Mouse (Mus musculus) neural tube, embryonic 10.5 days (tissue): ENCODE measurements around the gene Sertad1.

Experiments
- DNase-seq: peaks from one replicate; pipeline ENCODE4 v3.0.0-alpha.2; 2017; ENCODE audit warnings: low spot score; ENCODE audit errors: extremely low spot score

Sertad1 gene

DNA sequence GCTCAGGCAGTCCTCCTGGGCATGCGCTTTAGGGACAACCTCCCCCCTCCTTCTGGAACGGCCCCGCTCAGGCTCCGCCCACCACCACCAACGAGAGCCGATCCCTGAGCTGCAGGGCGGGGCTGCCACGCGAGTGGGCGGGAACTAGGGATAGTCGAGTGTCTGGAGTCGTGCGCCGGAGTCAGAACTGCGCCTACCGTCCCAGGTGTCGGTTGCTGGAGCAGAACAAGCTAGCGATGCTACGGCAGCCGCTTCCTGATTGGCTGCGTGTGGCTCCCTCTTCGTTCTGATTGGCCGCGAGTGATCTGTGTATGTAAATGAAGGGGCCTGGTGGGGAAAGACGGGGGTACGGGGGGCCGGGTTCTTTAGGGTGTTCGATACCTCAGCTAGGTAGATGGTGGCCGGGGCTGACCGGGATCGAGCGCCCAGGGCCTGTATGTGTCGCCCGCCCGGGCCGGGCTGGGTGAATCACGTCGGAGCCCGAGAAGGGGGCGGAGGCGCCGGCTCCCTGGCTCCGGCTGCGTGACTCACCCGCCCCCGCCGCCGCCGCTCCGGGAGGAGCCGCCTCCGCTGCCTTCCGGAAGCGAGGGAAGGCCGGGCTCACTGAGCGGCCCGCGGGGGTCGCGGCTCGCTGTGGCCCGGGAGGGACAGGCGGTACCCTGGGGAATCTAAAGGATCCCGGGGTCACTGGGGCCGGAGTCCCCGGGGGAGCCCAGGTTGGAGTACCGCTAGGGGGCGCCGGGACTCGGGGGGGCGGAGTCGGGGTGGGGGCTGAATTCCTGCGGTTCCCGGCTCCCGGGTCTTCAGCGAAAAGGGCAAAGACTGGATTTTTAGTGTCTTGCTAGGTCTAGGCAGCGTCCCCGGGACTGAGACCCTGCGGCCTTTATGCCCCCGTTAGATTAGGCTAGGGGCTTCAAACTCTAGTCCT lies at the start of gene Sertad1:
Gene Sertad1, plus strand, starts transcription at position 141 of the 928 bp plus-strand sequence.
- peak; percentile 99 for DNase-seq

DNA sequence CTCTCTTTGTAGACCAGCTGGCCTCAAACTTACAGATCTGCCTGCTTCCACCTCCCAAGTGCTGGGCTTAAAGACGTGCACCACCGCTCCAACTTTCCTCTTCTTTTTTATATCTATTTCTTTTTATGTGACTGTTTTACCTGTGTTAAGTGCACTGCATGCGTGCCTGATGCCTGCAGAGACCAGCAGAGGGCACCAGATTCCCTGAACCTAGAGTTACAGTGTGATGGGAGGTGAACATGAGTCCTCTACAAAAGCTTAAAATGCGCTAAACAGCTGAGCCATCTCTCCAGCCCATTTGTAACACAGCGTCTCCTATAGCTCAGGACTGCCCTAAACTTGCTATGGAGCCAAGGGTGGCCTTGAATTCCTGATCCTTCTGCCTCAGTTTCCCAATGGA lies 49.2 kb upstream of the Sertad1 start:
- no peak for DNase-seq

DNA sequence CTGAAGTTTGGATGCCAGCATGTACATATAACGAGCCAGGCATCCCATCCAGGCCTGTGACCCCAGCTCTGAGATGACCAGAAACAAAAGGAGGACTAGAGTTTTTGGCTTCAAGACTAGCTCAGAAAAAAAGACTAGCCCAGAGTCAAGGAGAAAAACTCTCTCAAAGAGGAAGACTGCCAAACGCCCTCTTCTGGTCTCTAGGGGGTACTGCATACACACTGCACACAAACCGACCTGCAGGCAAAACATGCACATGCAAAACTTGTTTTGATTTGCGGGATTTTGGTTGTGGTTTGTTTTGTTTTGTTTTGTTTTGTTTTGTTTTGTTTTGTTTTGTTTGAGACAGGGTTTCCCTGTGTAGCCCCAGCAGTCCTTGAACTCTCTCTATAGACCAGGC lies 46.7 kb upstream of the Sertad1 start:
- DNase-seq: no peak

DNA sequence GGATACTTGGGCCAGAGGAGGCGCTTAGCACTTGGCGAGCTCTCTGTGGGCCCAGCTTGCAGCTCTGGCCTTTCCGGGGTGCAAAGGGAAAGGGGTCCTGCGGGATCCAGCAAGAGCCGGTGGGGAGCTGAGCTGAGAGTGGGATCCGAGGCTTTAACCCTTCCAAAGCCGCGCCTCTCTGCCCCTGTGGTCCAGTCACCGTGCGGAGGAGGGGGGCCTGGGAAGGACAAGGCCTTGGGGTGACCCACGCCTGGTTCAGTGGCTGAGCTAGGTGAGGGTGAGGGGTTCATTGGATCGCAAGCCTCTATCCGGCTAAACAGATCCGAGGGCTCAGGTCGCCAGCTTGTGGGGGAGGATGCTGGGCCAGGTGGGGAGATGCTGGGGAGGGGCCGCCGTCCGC lies 40.7 kb upstream of the Sertad1 start:
- peak; percentile 30 for DNase-seq

DNA sequence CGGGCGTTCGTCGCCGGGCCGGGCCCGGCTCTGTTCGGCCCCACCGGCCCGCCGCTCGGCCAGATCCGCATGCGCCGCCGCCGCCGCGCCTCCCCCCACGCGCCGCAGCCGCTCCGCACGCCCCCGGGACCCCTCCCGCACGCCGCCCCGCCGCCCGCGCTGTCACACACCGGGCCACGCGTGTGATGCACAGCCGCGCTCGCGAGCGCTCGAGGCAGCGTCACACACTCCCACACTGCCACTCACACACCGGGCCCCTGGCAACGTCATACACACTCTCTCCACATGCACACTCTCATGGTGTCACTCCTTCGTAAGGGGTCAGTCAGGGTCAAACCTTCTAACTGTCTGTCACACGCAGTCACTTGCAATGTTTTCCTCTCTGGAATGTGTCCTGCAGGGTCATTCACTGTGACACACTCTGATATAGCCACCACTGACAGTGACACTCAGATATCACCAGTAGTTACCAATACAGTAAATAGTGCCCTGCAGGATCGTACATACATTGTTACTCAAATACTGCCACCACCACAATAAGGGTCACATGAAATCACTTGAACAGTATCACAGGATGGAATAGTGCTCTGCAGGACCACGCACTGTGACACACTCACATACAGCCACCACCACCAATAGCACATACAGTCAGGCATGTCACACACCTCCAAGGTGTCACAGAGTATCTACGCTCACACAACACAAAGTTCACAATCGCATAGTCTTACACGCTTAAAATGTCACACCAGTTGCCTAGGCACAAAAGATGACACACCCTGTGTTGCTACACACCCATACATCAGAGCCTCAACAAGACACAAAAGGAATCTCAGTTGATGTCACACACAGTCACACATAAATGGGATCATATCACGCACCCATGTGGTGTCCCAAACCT lies 39.9 kb upstream of the Sertad1 start:
- DNase-seq: peak; percentile 37

DNA sequence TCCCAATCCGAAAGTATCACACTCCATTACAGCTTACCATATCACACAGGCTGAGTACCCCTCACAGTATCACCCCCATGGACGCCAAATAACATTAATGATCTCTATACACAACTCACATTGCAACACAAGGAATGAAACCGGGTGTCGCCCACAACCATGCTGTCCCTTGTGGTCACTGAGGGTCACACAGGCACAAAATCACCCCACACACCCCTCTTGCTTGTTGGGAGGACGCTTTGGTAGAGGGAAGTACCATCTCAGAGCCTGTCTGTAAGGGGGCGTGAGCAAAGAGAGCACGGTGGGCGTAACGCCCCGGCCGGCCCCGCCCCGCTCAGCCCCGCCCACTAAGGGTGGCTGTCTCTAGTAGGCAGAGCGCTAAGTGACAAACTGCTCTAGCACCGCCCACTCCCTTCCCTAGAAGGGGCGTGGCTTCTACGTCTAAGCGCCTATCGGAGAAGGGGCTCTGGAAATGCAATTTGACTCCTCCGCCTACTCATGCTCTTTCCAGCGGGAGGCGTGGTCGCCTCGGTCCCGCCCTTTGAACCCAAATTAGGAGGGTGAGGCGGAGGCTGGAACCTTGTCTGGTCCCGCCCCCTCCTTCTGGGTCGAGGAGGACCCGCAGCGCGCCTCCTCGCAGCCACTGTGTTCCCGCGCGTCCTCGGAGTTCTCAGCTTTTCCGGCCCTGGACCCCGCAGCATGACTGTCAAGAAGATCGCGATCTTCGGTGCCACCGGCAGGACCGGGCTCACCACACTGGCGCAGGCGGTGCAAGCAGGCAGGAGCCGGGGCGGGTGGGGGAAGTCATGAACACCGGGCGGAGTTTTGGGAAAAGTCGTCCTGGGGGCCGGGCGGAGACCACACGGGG lies 39.1 kb upstream of the Sertad1 start, which contains the start of the genes Sptbn4 and Blvrb:
Gene Sptbn4, minus strand, starts transcription at position 268 of the 868 bp plus-strand sequence.
Gene Blvrb, plus strand, starts transcription at position 560 of the 868 bp plus-strand sequence.
- peak; percentile 97 for DNase-seq

DNA sequence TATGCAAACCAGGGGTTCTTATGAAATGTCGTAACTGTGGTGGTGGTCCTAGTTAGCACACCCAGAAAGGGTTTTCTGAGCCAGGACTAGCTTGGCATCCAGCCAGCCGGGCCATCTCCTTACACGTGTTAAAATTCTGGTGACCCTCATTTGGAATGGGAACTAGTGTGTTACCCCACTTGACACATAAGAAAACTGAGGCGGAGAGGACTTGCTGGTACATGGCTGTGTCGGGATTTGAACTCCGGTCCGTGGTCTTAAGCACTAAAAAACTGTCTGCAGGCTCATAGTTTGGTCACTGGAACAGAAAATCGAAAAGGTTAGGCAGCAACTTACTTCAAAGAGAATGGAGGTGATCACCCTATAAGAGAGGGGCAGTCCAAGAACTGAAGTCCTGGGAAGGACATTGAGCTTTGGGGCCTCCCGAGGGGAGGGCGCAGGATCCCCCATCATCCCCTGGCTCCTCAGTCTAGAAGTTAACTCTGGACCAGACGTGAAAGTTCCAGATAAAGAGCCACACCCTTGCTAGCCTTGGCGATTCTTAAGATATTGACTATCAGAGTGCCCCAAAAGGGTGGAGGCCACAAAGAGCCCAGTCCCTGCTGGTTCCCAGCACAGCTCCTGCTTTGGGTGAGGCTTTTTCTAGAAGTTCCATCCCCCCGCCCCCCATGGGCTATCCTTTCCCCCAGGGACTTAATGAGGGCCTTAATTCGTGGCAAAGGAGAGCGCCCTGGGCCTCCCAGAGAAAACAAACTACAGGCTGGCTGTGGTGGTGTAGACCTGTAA lies 38.1 kb upstream of the Sertad1 start:
- no peak for DNase-seq

DNA sequence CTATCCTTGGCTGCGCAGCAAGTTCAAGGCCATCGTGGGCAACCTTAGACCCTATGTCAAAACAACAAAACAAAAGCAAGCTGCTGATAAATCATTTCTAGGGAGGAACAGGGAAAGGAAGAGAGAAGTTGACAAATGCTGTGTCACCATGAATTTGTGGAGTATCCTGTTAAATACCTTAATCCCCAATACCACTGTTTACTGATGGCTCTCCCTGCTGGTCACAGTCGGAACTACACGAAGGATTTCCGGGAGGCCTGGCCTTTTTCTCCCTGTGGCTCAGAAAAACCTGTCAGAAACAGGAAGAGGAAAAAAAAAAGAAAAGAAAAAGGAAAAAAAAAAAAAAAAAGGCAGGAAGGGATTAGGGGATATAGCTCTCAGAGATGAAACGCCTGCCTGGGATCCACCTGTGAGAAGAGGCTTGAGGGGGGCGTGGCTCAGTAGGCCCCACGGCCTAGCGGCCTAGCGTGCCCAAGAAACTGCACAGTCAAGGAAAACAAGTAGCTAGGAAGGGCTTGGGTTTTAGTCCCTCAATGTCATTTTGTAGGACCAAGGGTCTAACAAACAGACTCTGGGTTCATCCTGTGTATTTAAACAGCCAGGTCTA lies 37.4 kb upstream of the Sertad1 start:
- DNase-seq: peak; percentile 36

DNA sequence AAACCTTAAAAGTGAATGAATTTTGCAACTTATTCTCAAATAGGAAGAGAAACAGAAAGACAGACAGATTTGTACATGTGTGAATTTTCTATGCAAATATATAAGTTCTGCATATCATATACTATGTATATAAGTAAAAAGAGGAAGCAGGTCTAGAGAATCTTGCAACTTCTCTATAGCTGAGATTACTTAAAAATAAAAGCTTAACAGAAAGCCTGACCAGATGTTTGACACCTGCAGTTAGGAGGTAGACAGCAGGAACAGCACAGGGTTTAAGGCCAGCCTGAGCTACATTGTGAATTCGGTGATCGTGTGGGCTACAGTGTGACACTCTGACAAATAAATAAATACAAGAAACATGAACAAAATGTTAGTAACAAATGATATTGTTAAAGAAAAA lies 35.4 kb upstream of the Sertad1 start:
- DNase-seq: no peak

DNA sequence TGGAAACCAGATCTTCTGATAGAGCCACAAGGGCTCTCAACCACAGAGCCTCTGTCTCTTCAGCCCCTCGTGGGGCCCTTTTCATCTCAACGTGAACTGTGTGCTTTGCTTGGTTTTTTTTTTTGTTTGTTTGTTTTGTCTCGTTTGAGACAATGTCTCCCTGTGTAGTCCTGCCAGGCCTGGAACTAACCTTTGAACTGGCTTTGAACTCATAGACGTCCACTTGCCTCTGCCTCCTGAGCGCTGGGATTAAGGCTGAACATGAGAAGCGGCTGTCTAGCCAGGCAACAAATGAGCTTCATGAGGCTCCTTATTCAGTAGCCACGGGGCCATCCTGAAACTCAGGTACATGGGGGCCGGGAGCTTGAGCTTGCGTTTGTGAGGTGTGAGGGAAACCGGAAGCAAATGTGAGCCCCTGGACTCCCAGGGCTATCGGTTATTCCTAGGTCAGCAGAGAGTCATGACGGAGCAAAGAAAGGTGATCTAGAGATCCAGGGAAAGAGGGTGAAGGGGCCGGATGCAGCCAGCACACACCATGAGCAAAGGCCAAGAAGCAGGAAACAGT lies 34.4 kb upstream of the Sertad1 start:
- DNase-seq: no peak

DNA sequence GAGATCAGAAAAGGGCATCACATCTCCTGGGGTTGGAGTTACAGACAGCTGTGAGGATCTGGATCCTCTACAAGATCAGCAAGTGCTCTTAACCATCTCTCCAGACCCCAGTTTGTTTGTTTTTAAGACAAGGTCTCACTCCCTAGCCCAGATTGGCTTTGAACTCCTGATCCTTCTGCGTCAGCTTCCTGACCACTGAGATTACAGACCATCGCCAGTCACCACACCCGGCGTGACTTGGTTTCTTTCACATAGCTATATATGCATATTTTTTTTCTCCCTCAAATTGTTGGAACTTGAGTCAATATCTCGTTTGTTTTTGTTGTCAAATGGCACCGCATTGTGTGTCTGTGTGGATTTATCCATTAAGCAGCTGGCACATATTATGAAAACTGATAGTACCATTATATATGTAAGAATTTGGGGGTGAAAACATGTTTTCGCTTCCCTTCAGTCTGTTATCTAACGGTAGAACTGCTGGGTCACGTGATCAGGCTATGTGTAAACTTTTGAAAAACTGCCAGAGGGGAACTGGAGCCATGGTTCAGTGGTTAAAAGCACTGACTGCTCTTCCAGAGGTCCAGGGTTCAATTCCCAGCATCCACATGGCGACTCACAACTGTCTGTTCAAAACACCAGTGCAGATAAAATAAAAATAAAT lies 32.1 kb upstream of the Sertad1 start:
- no peak for DNase-seq

DNA sequence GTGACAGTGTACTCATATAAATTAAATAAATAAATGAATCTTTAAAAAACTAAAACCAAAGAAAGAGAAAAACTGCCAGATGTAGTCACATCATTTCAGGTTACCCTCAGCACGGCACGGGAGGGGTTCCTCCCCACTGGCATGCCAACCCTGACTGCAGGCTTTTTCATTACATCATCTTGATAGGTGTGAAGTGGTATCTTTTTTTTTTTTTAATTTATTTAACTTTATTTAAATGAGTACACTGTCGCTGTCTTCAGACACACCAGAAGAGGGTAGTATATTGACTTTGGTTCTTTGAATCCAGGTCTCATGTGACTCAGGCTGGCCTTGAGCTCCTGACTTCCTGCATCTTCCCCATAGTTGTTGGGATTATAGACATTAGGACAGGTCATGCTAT lies 31.4 kb upstream of the Sertad1 start:
- DNase-seq: no peak

DNA sequence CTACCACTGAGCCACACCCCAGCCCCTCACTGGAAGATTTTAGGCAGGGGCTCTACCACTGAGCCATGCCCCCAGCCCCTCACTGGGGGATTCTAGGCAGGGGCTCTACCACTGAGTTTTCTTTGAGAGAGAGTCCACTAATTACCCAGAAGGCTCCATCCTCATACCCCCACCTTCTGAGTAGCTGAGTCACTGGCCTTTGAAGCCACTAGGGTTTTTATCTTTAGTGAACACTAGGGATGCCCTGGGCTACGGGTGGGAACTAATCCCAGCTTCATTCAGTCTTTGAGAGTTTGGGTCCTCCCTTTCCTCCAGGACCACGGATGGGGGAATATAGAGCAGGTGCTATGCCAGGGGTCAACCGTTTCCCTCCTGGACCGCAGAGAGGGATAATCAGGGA lies 28.1 kb upstream of the Sertad1 start:
- DNase-seq: no peak

DNA sequence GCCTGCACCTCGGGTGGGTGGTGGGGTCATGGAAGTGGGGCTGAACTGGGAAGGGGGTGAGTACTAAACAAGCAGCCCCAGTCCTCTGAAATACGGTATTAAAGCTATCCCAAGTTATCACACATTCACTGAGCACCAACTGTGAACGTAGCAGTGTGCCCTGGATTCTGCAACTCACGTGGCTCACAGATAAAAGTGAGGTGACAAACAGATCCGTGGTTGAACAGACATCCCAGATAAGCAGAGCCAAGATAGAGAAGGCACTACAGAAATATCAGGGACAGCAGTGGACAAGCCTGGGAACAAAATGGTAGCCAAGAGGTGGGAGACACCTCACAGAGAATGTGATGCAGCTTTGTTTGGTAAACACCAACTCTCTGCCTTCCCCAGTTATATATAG lies 27.1 kb upstream of the Sertad1 start:
- DNase-seq: no peak

DNA sequence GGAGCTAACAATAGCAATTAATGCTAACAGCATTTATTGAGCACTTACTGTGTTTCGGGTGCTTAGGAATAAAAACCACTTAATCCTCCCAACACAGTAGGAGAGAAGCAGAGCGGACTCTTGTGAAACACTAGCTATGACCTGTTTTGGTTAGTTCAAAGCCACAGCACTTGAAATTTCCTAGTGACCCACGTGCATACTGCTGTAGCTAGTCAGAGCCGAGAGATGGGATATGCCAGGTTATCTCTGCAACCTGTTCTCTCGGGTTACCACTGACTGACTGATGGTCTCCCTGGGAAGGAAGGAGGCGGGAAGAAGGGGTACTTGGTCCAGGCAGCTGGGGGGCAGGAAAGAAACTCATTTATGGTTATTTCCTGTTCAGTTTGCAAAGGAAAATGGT lies 26.2 kb upstream of the Sertad1 start:
- no peak for DNase-seq

DNA sequence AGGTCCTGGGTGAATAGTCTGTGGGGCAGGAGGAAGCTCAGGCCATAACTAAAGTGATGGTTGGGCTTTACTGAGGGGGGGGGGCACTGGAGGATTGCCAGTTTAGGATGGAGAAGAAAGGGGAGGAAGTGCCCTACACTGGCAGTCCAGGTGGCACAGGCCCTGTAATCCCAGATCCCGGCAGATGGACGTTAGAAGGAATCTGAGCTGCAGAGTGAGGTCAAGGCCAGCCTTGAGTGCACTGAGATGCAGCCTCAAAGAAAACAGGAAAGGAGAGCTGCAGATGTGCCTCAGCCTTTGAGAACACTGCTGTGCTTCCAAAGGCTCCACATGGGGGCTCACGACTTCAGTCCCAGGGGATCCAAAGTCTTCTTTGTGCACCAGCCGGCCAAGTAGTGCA lies 19.1 kb upstream of the Sertad1 start:
- DNase-seq: no peak

DNA sequence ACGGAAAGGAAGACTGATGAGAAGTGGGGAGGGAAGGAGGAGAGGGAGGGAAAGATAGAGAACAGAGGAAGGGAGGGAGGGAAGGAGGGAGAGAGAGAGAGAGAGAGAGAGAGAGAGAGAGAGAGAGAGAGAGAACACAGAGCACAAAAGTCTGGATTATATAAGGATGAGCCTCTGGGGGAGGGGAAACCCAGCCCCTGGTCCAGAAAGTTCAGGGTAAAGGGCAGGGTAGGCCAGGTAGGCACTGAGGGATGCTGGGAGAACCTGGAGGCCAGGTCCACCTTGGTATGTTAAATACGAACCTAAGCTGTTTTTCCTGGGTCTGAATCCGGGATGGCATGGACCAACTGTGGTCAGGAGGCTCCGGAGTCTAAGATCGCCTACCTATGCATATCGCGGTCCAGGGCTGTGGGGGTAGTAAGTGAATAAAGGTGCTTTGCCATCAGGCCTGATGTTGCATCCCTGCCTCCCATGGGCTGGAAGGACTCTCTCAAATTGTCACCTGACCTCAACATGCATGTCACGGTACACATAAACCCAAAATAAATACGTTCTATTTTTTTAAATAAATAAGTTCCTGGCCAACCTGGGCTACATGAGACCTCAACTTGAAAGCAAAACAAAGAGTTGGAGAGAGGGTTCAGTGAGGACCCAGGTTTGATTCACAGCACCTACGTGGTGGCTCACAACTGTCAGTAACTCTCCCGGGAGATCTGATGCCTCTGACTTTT lies 15.2 kb upstream of the Sertad1 start:
- DNase-seq: no peak

DNA sequence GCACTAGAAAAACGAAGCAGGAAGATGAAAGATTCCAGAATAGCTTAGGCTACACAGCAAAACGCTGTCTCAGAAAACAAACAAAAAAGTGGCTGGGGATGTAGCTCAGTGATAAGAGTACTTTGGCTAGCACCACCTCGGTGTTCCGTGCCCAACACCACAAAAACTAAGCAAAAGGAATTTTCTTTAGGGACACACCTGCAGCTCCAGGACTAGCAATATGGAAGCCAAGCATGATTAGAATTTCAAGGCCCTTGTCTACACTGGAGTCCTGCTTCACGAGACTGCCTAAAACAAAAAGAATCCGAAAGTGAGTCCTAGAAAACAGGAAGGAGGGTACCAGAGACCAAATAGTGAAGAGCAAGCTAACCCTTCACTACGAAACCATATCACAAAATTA lies 14.1 kb upstream of the Sertad1 start:
- no peak for DNase-seq
